ENCODE assay signal across 21 mouse cellular contexts in the genomic region with DNA sequence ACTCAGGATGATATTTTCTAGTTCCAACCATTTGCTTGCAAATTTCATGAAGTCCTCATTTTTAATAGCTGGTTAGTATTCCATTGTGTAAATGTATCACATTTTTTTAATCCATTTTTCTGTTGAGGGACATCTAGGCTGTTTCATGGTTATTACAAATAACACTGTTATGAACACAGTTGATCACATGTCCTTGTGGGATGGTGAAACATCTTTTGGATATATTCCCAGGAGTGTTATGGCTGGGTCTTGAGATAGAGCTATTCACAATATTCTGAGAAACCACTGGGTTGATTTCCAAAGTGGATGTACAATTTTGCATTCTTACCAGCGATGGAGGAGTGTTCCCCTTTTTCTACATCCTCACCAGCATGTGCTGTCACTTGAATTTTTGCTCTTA.
DNase-seq lines count a peak whose midpoint lies in the region; ATAC-seq and TF ChIP-seq lines count a peak whose summit lies in the region.
"Had no signal": no experiment of that assay in that cellular context is flagged by ENCODE, and none has a peak within 500 bp of the region (broad histone marks: within the 10 kb centered on the region; RNA-seq: fewer than 3 reads in every experiment).

No protein-coding gene starts in this region.

- H3K4me1 ChIP-seq in hindbrain, embryonic 16.5 days (ENCODE audit: control insufficient read depth, insufficient read depth, low read depth, low read length), result no peaks in the 10 kb centered on the region
- H3K4me1 ChIP-seq: embryonic facial prominence, embryonic 10.5 days; embryonic facial prominence, embryonic 12.5 days; forebrain, embryonic 13.5 days; forebrain, embryonic 15.5 days had no signal

- peak; percentile 36 for DNase-seq in 3T3-L1 (ENCODE audit: low read depth, low spot score)
- peak; percentile 44 for DNase-seq in NIH3T3 (ENCODE audit: low read depth)
- DNase-seq in left cerebral cortex, postnatal 14 days (ENCODE audit: low spot score in 2 of 2), result no peak
- DNase-seq: adrenal gland, postnatal 10 days; adrenal gland, postnatal 25 days; B cell, adult 2 months; cerebellum, adult 11-12 months; cerebellum, adult 2 months; cerebellum, adult 9-10 months; cerebellum, postnatal 10 days; cerebellum, postnatal 25 days; forebrain, postnatal 0 days had no signal

- ATAC-seq in hindbrain, embryonic 16.5 days, result no peak
- ATAC-seq: CD4-positive, CD25-positive, alpha-beta regulatory T cell, adult 4 months; forebrain, embryonic 13.5 days; forebrain, embryonic 15.5 days; forebrain, postnatal 0 days had no signal

- H3K9me3 ChIP-seq in hindbrain, embryonic 16.5 days (ENCODE audit: control insufficient read depth, low read length), result no peaks in the 10 kb centered on the region
- H3K9me3 ChIP-seq: embryonic facial prominence, embryonic 10.5 days; embryonic facial prominence, embryonic 12.5 days; forebrain, embryonic 13.5 days; forebrain, embryonic 15.5 days; G1E had no signal

- H3ac ChIP-seq in myocyte (ENCODE audit: control insufficient read depth, insufficient read length), result no peak overlapping the region

- H3K27me3 ChIP-seq in myocyte (ENCODE audit: control insufficient read depth, insufficient read depth, insufficient read length), result no peaks in the 10 kb centered on the region
- no peaks in the 10 kb centered on the region; the same call in 1 of the 2 replicates for H3K27me3 ChIP-seq in hindbrain, embryonic 16.5 days (replicated peaks; ENCODE audit: control insufficient read depth, insufficient read depth, low read length)
- H3K27me3 ChIP-seq: CH12.LX; forebrain, embryonic 13.5 days; forebrain, embryonic 15.5 days had no signal

- TF ChIP-seq POLR2A in myocyte (IDR thresholded peaks at IDR 0.05; ENCODE audit: insufficient read length, low read depth), result no peak

- no peaks in the 10 kb centered on the region for H3K79me2 ChIP-seq in myocyte (ENCODE audit: control insufficient read depth, insufficient read depth)

- WGBS in hindbrain, embryonic 16.5 days, result 88% methylated on average over 1 of the region's 1 CpGs

- no peak overlapping the region for H3K9ac ChIP-seq in hindbrain, embryonic 16.5 days (ENCODE audit: low read depth, low read length)
- H3K9ac ChIP-seq: embryonic facial prominence, embryonic 12.5 days; forebrain, embryonic 13.5 days; forebrain, embryonic 15.5 days; forebrain, postnatal 0 days had no signal

- no peak overlapping the region for H3K4me2 ChIP-seq in myocyte (ENCODE audit: low read depth)
- H3K4me2 ChIP-seq in hindbrain, embryonic 16.5 days (ENCODE audit: low read length), result no peak overlapping the region
- H3K4me2 ChIP-seq: embryonic facial prominence, embryonic 12.5 days; forebrain, embryonic 13.5 days; forebrain, embryonic 15.5 days had no signal

- H3K27ac ChIP-seq in hindbrain, embryonic 16.5 days (ENCODE audit: low read depth, low read length), result no peak overlapping the region
- H3K27ac ChIP-seq: embryonic facial prominence, embryonic 10.5 days; embryonic facial prominence, embryonic 12.5 days; forebrain, embryonic 13.5 days; forebrain, embryonic 15.5 days had no signal

- no peaks in the 10 kb centered on the region for H3K36me3 ChIP-seq in myocyte (ENCODE audit: control insufficient read depth, insufficient read depth)
- no peaks in the 10 kb centered on the region for H3K36me3 ChIP-seq in hindbrain, embryonic 16.5 days (ENCODE audit: control insufficient read depth, insufficient read depth, low read length)
- H3K36me3 ChIP-seq: embryonic facial prominence, embryonic 10.5 days; embryonic facial prominence, embryonic 12.5 days; forebrain, embryonic 15.5 days; G1E had no signal

- H3K4me3 ChIP-seq in myocyte, result no peak overlapping the region
- H3K4me3 ChIP-seq in hindbrain, embryonic 16.5 days (ENCODE audit: low read length), result no peak overlapping the region
- H3K4me3 ChIP-seq: embryonic facial prominence, embryonic 10.5 days; embryonic facial prominence, embryonic 12.5 days; forebrain, embryonic 13.5 days; forebrain, embryonic 15.5 days had no signal

- intact Hi-C loops in left cerebral cortex, postnatal 14 days (cut with DNase I), result loop anchor here (10.0 kb wide), 2 partner anchors 152 to 1658 kb away; no protein-coding TSS in a partner anchor

TF ChIP-seq in myocyte, 11 proteins besides CTCF, POLR2A, EP300 and RAD21:
- TF ChIP-seq TCF3 (IDR thresholded peaks at IDR 0.05; ENCODE audit: insufficient read length, low read depth) (no peak), USF1 (IDR thresholded peaks at IDR 0.05; ENCODE audit: low read depth) (peak; percentile 69)

Comparison
In these comparisons a context has a peak if more than half of its experiments do, and no peak if none do; other contexts are left out.
1. DNase-seq: peak in 3T3-L1 (single experiment) and NIH3T3 (single experiment); none in left cerebral cortex, postnatal 14 days (0 of 2).